Mouse (Mus musculus): ENCODE data around the gene A730009L09Rik. TPM values are rescaled to one million over a fixed set of nuclear protein-coding genes. Genes with fewer than 3 reads are reported as not detected.

The A730009L09Rik gene
- not detected in 2 replicates for polyA plus RNA-seq (2014; fragmentation: Nextera tagmentation; extraction: Ambion mirVana)

DNA sequence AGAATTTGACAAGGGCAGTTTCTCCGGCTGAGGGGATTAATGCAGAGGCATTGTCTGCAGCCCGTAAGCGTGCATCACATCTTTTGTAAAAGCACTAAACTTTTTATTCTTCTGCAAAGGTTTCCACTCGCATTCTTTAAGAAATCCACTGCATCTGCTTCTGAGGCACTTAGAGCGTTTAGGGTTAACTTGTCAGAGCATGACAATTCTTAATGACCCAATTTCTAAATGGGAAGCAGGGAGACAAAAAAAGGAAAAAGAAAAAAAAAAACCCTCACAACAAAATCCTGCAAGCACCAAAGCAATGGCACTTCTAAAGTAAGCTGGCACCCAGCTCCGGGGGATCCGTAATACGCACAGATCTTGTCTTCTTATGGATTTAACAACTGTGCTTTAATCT, at the start of gene A730009L09Rik:
Gene A730009L09Rik (plus strand): TSS at position 301 of the 400 bp plus-strand sequence.
- ATAC-seq (replicated peaks; ENCODE audit: low FRiP score) (no peak), DNase-seq (ENCODE audit: low spot score) (no peak)
- no peak within 1 kb of the TSS for H3K4me2 ChIP-seq
- H3K36me3 ChIP-seq (ENCODE audit: control insufficient read depth, insufficient read depth, low read length), result no peaks in the 10 kb centered on the region
- H3K9ac ChIP-seq (ENCODE audit: low read depth, low read length), result no peak within 1 kb of the TSS
- H3K4me3 ChIP-seq (ENCODE audit: low read depth, low read length), result no peak within 1 kb of the TSS
- 79% methylated on average over 8 of the region's 8 CpGs for WGBS
- H3K9me3 ChIP-seq (ENCODE audit: control insufficient read depth, low read length), result no peaks in the 10 kb centered on the region
- H3K27me3 ChIP-seq (replicated peaks; ENCODE audit: control insufficient read depth, insufficient read depth, low read length), result no peaks in the 10 kb centered on the region
- H3K4me1 ChIP-seq (replicated peaks; ENCODE audit: control insufficient read depth, insufficient read depth, low read length), result no peaks in the 10 kb centered on the region
- no peak within 1 kb of the TSS for H3K27ac ChIP-seq (ENCODE audit: low read depth, low read length)

DNA sequence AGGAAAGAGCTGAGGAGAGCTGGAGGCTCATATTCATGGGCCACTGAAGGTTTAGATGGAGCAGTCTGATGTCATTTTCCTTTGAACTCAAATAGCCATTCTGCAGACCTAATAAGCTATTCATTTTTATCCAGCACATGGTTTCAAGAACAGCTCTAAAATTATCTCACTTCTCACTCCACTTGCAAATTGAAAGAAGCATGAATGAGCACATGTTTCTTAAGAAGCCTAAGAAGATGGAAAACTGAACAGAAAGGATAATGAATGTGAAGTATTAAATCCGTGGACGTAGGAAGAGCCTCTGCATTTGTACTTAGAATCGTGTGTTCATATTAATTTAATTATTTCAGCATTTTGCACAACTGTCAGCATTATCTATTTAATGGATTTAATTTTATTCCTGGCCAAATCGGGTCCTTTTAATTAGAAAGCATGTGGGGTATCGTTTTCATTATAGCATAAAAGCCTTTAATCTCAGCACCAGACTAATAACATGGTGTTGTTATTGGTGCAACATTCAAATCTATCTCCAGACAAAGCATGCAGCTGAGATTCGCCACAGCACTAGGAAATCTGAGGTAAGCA, 49.2 kb upstream of the A730009L09Rik start:
- no peaks in the 10 kb centered on the region for H3K9me3 ChIP-seq (ENCODE audit: control insufficient read depth, low read length)
- no peaks in the 10 kb centered on the region for H3K36me3 ChIP-seq (ENCODE audit: control insufficient read depth, insufficient read depth, low read length)
- WGBS, result 75% methylated on average over 6 of the region's 6 CpGs
- H3K27ac ChIP-seq (ENCODE audit: low read depth, low read length), result no peak overlapping the region
- no peak overlapping the region for H3K9ac ChIP-seq (ENCODE audit: low read depth, low read length)
- DNase-seq (ENCODE audit: low spot score), result no peak
- no peaks in the 10 kb centered on the region for H3K27me3 ChIP-seq (replicated peaks; ENCODE audit: control insufficient read depth, insufficient read depth, low read length)
- no peaks in the 10 kb centered on the region for H3K4me1 ChIP-seq (replicated peaks; ENCODE audit: control insufficient read depth, insufficient read depth, low read length)
- no peak for ATAC-seq (replicated peaks; ENCODE audit: low FRiP score)
- H3K4me3 ChIP-seq (ENCODE audit: low read depth, low read length), result no peak overlapping the region
- H3K4me2 ChIP-seq, result no peak overlapping the region

DNA sequence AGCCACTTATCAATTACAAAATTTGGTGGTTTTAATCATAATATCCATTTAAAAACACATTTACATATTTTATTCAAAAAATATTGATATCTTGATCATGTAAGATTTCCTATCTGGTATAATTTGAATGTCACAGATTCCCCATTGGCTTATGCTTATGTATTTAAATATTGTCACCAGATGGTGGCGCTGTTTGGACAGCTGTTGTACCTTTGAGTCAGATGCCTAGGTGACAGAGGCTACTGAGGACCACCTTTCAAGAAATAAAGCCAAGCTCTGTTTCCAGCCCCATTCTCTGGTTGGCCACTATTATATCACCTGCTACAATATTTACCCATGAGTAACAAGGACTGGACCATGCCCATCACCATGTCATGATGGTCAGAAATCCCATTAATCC, 46.0 kb upstream of the A730009L09Rik start:
- no peaks in the 10 kb centered on the region for H3K36me3 ChIP-seq (ENCODE audit: control insufficient read depth, insufficient read depth, low read length)
- H3K9ac ChIP-seq (ENCODE audit: low read depth, low read length), result no peak overlapping the region
- WGBS, result 8% methylated on average over 1 of the region's 1 CpGs
- H3K27ac ChIP-seq (ENCODE audit: low read depth, low read length), result no peak overlapping the region
- no peaks in the 10 kb centered on the region for H3K27me3 ChIP-seq (replicated peaks; ENCODE audit: control insufficient read depth, insufficient read depth, low read length)
- ATAC-seq (replicated peaks; ENCODE audit: low FRiP score) (no peak), DNase-seq (ENCODE audit: low spot score) (no peak)
- H3K4me2 ChIP-seq, result no peak overlapping the region
- H3K4me3 ChIP-seq (ENCODE audit: low read depth, low read length), result no peak overlapping the region
- H3K9me3 ChIP-seq (ENCODE audit: control insufficient read depth, low read length), result no peaks in the 10 kb centered on the region
- no peaks in the 10 kb centered on the region for H3K4me1 ChIP-seq (replicated peaks; ENCODE audit: control insufficient read depth, insufficient read depth, low read length)

DNA sequence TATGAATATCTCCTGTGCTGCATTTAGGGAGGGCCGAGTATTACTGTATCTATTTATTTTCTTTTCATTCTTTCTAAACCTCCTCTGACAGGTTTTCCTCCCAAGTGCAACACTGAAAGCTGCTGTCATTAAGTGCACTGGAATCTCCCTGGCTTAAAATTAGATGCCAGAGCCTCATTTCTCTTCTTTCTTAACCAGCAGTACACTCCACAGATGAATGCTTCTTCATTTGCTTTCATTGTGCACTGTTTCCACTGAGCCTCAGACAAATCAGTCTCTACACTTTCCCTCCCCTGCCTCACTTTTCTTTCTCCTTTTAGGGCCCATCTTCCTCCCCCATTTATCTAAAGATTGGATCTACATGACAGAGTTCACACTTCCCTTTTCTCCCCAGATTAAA, 44.9 kb upstream of the A730009L09Rik start:
- Histone ChIP-seq H3K27ac (ENCODE audit: low read depth, low read length) (no peak overlapping the region), H3K9ac (ENCODE audit: low read depth, low read length) (no peak overlapping the region), H3K4me3 (ENCODE audit: low read depth, low read length) (no peak overlapping the region), H3K9me3 (ENCODE audit: control insufficient read depth, low read length) (no peaks in the 10 kb centered on the region), H3K4me1 (replicated peaks; ENCODE audit: control insufficient read depth, insufficient read depth, low read length) (no peaks in the 10 kb centered on the region), H3K36me3 (ENCODE audit: control insufficient read depth, insufficient read depth, low read length) (no peaks in the 10 kb centered on the region), H3K4me2 (no peak overlapping the region), H3K27me3 (replicated peaks; ENCODE audit: control insufficient read depth, insufficient read depth, low read length) (no peaks in the 10 kb centered on the region)
- DNase-seq (ENCODE audit: low spot score) (no peak), ATAC-seq (replicated peaks; ENCODE audit: low FRiP score) (no peak)
- WGBS, result 74% methylated on average over 1 of the region's 1 CpGs

DNA sequence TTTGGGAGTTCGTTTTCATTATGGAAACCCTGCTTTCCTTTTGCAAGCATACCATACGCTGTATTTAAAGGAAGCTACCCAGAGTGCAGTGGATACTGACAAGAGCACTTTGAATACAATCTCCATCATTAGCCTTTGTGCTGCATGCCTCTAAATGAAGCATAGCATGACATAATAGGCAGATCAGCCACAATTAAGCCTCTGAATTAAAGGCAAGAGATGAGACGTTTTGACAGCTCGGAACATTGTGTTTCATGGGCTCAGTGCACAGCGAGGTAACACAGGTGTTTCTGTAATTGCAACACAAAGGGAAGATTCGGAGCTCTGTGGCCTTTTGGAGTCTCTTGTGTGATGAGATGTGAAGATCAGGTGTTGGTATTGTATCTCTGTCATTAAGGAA, 41.5 kb upstream of the A730009L09Rik start:
- no peak for DNase-seq (ENCODE audit: low spot score)
- no peak overlapping the region for H3K4me3 ChIP-seq (ENCODE audit: low read depth, low read length)
- H3K27me3 ChIP-seq (replicated peaks; ENCODE audit: control insufficient read depth, insufficient read depth, low read length), result no peaks in the 10 kb centered on the region
- no peak overlapping the region for H3K9ac ChIP-seq (ENCODE audit: low read depth, low read length)
- WGBS, result 85% methylated on average over 6 of the region's 6 CpGs
- no peak overlapping the region for H3K4me2 ChIP-seq
- H3K4me1 ChIP-seq (replicated peaks; ENCODE audit: control insufficient read depth, insufficient read depth, low read length), result no peaks in the 10 kb centered on the region
- H3K27ac ChIP-seq (ENCODE audit: low read depth, low read length), result no peak overlapping the region
- H3K36me3 ChIP-seq (ENCODE audit: control insufficient read depth, insufficient read depth, low read length), result no peaks in the 10 kb centered on the region
- no peak for ATAC-seq (replicated peaks; ENCODE audit: low FRiP score)
- H3K9me3 ChIP-seq (ENCODE audit: control insufficient read depth, low read length), result no peaks in the 10 kb centered on the region

DNA sequence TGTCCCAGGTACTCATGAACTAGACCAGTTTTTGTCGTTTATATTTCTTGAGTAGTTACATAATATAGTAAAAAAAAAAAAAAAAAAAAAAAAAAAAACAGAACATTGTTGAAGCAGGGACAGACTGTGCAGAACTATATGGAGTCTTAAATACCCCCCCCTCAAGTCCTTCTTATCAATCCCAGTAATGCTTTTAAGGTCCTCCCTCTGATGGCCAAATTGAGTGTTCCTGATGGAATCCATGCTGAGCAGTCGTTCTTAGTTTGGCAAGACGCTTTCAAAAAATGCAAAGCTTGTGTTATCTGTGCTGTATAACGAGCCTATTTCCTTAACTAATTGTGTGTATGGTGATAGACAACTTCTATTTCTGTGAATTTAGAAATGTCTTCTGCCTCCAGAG, 40.2 kb upstream of the A730009L09Rik start:
- Histone ChIP-seq H3K4me1 (replicated peaks; ENCODE audit: control insufficient read depth, insufficient read depth, low read length) (no peaks in the 10 kb centered on the region), H3K4me3 (ENCODE audit: low read depth, low read length) (no peak overlapping the region), H3K27me3 (replicated peaks; ENCODE audit: control insufficient read depth, insufficient read depth, low read length) (no peaks in the 10 kb centered on the region), H3K27ac (ENCODE audit: low read depth, low read length) (no peak overlapping the region), H3K4me2 (no peak overlapping the region), H3K9me3 (ENCODE audit: control insufficient read depth, low read length) (no peaks in the 10 kb centered on the region), H3K9ac (ENCODE audit: low read depth, low read length) (no peak overlapping the region), H3K36me3 (ENCODE audit: control insufficient read depth, insufficient read depth, low read length) (no peaks in the 10 kb centered on the region)
- no peak for DNase-seq (ENCODE audit: low spot score)
- 58% methylated on average over 4 of the region's 4 CpGs for WGBS
- no peak for ATAC-seq (replicated peaks; ENCODE audit: low FRiP score)

DNA sequence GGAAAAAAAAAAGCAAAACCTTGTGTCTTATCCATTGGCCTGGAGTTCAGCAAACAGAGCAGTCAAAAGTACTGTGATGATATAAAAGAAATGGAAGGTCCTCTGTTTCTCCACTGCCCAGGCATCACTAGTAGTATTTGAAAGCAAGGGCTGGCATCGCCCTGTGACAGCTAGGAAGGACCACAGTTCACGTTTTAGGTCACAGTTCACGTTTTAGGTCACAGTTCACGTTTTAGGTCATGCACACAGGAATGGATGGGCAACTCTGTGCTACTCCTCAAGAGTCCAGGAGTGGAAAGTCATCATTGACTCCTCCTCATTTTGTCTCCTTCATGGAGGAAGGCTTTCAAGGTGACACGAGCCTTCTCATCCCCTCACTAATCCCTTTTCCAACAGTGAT, 38.0 kb upstream of the A730009L09Rik start:
- Histone ChIP-seq H3K27ac (ENCODE audit: low read depth, low read length) (no peak overlapping the region), H3K4me2 (no peak overlapping the region), H3K9me3 (ENCODE audit: control insufficient read depth, low read length) (no peaks in the 10 kb centered on the region), H3K27me3 (replicated peaks; ENCODE audit: control insufficient read depth, insufficient read depth, low read length) (no peaks in the 10 kb centered on the region), H3K4me3 (ENCODE audit: low read depth, low read length) (no peak overlapping the region), H3K36me3 (ENCODE audit: control insufficient read depth, insufficient read depth, low read length) (no peaks in the 10 kb centered on the region), H3K9ac (ENCODE audit: low read depth, low read length) (no peak overlapping the region), H3K4me1 (replicated peaks; ENCODE audit: control insufficient read depth, insufficient read depth, low read length) (no peaks in the 10 kb centered on the region)
- 74% methylated on average over 5 of the region's 5 CpGs for WGBS
- DNase-seq (ENCODE audit: low spot score) (no peak), ATAC-seq (replicated peaks; ENCODE audit: low FRiP score) (no peak)

DNA sequence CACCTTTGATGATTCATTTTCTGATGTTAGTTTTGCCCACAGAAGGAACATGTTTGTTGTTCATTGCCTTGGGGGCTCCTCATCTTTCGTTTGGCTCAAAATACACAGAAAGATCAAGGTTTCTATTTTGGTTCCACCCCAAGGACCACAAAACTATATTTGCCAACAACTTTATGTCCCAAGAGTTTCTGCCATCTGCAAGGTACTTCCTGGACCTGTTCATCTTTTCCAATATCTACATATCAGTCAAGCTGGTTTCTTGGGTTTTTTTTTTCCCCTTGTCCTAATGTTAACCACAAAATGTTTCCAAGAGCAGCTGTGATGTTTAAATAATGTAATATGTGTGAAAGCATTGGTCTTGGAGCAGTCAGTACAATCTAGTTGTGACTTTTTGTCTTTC, 37.4 kb upstream of the A730009L09Rik start:
- Histone ChIP-seq H3K36me3 (ENCODE audit: control insufficient read depth, insufficient read depth, low read length) (no peaks in the 10 kb centered on the region), H3K4me2 (no peak overlapping the region), H3K27me3 (replicated peaks; ENCODE audit: control insufficient read depth, insufficient read depth, low read length) (no peaks in the 10 kb centered on the region), H3K9me3 (ENCODE audit: control insufficient read depth, low read length) (no peaks in the 10 kb centered on the region), H3K27ac (ENCODE audit: low read depth, low read length) (no peak overlapping the region), H3K4me1 (replicated peaks; ENCODE audit: control insufficient read depth, insufficient read depth, low read length) (no peaks in the 10 kb centered on the region), H3K4me3 (ENCODE audit: low read depth, low read length) (no peak overlapping the region), H3K9ac (ENCODE audit: low read depth, low read length) (no peak overlapping the region)
- no peak for DNase-seq (ENCODE audit: low spot score)
- no peak for ATAC-seq (replicated peaks; ENCODE audit: low FRiP score)
- 79% methylated on average over 1 of the region's 1 CpGs for WGBS

DNA sequence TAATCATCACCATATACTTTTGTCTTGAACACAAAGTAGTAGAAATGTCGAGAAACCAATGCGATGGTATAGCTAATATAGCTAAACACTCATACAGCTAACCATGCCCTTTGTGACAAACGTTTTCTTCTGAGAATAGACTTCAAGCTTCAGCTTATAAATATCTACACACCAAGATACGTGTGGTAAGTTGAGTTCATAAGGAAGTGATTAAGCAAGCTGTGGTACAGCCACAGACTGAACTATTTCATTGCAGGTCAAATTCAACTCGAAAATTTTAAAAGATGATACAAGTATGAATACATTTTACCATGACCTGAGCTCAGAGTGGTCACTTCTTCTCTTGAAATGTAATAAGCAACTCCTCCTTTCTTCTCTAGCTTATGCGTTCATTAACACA, 37.0 kb upstream of the A730009L09Rik start:
- H3K4me3 ChIP-seq (ENCODE audit: low read depth, low read length), result no peak overlapping the region
- H3K9me3 ChIP-seq (ENCODE audit: control insufficient read depth, low read length), result no peaks in the 10 kb centered on the region
- H3K9ac ChIP-seq (ENCODE audit: low read depth, low read length), result no peak overlapping the region
- no peak overlapping the region for H3K27ac ChIP-seq (ENCODE audit: low read depth, low read length)
- DNase-seq (ENCODE audit: low spot score) (no peak), ATAC-seq (replicated peaks; ENCODE audit: low FRiP score) (no peak)
- H3K36me3 ChIP-seq (ENCODE audit: control insufficient read depth, insufficient read depth, low read length), result no peaks in the 10 kb centered on the region
- H3K4me2 ChIP-seq, result no peak overlapping the region
- WGBS, result 70% methylated on average over 6 of the region's 6 CpGs
- no peaks in the 10 kb centered on the region for H3K27me3 ChIP-seq (replicated peaks; ENCODE audit: control insufficient read depth, insufficient read depth, low read length)
- H3K4me1 ChIP-seq (replicated peaks; ENCODE audit: control insufficient read depth, insufficient read depth, low read length), result no peaks in the 10 kb centered on the region

Data from liver, embryonic 11.5 days (tissue).